8 mouse cellular contexts compared by ENCODE assay signal in the genomic region with DNA sequence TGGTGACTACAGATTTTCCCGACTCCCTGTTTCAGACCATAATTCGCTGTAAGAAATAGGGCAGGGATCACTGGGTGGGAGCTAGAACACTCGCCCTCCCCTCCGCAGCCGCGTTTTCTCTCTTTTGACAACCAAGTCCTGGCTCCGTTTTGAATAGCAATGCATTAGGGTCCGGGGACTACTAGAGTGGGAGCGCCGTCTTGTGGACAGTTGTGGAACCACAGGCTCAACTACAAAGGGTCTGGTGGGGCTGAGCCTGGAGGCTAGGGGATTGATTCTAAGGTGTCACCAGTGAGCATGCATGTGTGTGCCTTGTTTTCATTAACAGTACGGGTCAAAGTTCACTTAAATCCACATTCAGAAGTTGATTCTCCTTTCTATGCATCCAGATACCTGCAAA. TPM values are rescaled to one million over a fixed set of nuclear protein-coding genes. Genes with fewer than 3 reads are reported as not detected.
DNase-seq lines count a peak whose midpoint lies in the region; ATAC-seq and TF ChIP-seq lines count a peak whose summit lies in the region.

No protein-coding gene starts in this region.

- H3K4me2 ChIP-seq in heart, embryonic 12.5 days, result peak overlapping the region; percentile 53
- H3K4me2 ChIP-seq in kidney, embryonic 16.5 days (replicated peaks; ENCODE audit: low read depth, low read length), result peak overlapping the region; percentile 47; the same call in 1 of the 2 replicates

- no peak for TF ChIP-seq POLR2A in bone marrow, adult 2 months (IDR thresholded peaks at IDR 0.05; ENCODE audit: borderline replicate concordance, control insufficient read depth, low read depth, low read length)
- TF ChIP-seq POLR2A in embryonic fibroblast, embryonic 13.5 days (IDR thresholded peaks at IDR 0.05; ENCODE audit: low read depth, low read length), result no peak
- no peak for TF ChIP-seq POLR2A in liver, adult 2 months (IDR thresholded peaks at IDR 0.05; ENCODE audit: extremely low read depth, insufficient read depth, low read length)

- peak; percentile 87 for DNase-seq in B cell, adult 2 months
- DNase-seq in liver, adult 2 months (ENCODE audit: extremely low read depth, low read depth, low spot score), result peak; percentile 29
- DNase-seq in splenic B cell, adult 2 months (ENCODE audit: low read depth, low spot score), result peak; percentile 89

- no peak for ATAC-seq in heart, embryonic 12.5 days (ENCODE audit: insufficient number of reproducible peaks, low FRiP score)
- ATAC-seq in kidney, embryonic 16.5 days (ENCODE audit: low FRiP score, low TSS enrichment), result peak; percentile 50; the same call in 1 of the 2 replicates
- peak; percentile 47; the same call in 1 of the 2 replicates for ATAC-seq in monocyte, adult 5-6 weeks (replicated peaks; ENCODE audit: insufficient number of reproducible peaks, low FRiP score, low TSS enrichment, poor library complexity, severe bottlenecking)

- H3K27me3 ChIP-seq in heart, embryonic 12.5 days (replicated peaks), result peaks cover 60% of the 10 kb centered on the region
- H3K27me3 ChIP-seq in kidney, embryonic 16.5 days (ENCODE audit: insufficient read depth, low read length), result peaks cover 21% of the 10 kb centered on the region
- H3K27me3 ChIP-seq in liver, adult 2 months (ENCODE audit: control insufficient read depth, insufficient read depth, low read length), result no peaks in the 10 kb centered on the region
- no peaks in the 10 kb centered on the region for H3K27me3 ChIP-seq in splenic B cell, adult 2 months (ENCODE audit: control insufficient read depth, insufficient read depth, low read length, poor library complexity, severe bottlenecking)

- no peaks in the 10 kb centered on the region for H3K9me3 ChIP-seq in heart, embryonic 12.5 days (replicated peaks)
- H3K9me3 ChIP-seq in kidney, embryonic 16.5 days (ENCODE audit: low read length), result no peaks in the 10 kb centered on the region

- peak; percentile 90 for TF ChIP-seq CTCF in bone marrow, adult 2 months (IDR thresholded peaks at IDR 0.05; ENCODE audit: control insufficient read depth, insufficient read depth, low read length)
- peak; percentile 76 for TF ChIP-seq CTCF in embryonic fibroblast, embryonic 13.5 days (IDR thresholded peaks at IDR 0.05; ENCODE audit: borderline replicate concordance, insufficient read depth, low read length)
- peak; percentile 89 for TF ChIP-seq CTCF in liver, adult 2 months (IDR thresholded peaks at IDR 0.05; ENCODE audit: low read depth, low read length)

- under 1% methylated on average over 11 of the region's 11 CpGs for WGBS in bone marrow, adult 2 months
- 1% methylated on average over 11 of the region's 11 CpGs for WGBS in heart, embryonic 12.5 days
- WGBS in kidney, embryonic 16.5 days, result 2% methylated on average over 11 of the region's 11 CpGs
- WGBS in liver, adult 2 months, result 3% methylated on average over 11 of the region's 11 CpGs

- peaks cover 4% of the 10 kb centered on the region; the same call in 1 of the 2 replicates for H3K4me1 ChIP-seq in bone marrow, adult 2 months (ENCODE audit: control insufficient read depth, insufficient read depth, low read length)
- no peaks in the 10 kb centered on the region for H3K4me1 ChIP-seq in embryonic fibroblast, embryonic 13.5 days (ENCODE audit: control insufficient read depth, insufficient read depth, low read length)
- peaks cover 16% of the 10 kb centered on the region for H3K4me1 ChIP-seq in heart, embryonic 12.5 days (replicated peaks)
- peaks cover 10% of the 10 kb centered on the region; the same call in 1 of the 2 replicates for H3K4me1 ChIP-seq in kidney, embryonic 16.5 days (ENCODE audit: insufficient read depth, low read length)
- peaks cover 5% of the 10 kb centered on the region; the same call in 1 of the 2 replicates for H3K4me1 ChIP-seq in liver, adult 2 months (ENCODE audit: control insufficient read depth, insufficient read depth, low read length)

- H3K27ac ChIP-seq in bone marrow, adult 2 months (ENCODE audit: control insufficient read depth, insufficient read depth, low read depth, low read length, poor library complexity), result no peak overlapping the region
- no peak overlapping the region for H3K27ac ChIP-seq in embryonic fibroblast, embryonic 13.5 days (ENCODE audit: insufficient read depth, low read length)
- no peak overlapping the region for H3K27ac ChIP-seq in heart, embryonic 12.5 days (ENCODE audit: poor library complexity, severe bottlenecking)
- H3K27ac ChIP-seq in kidney, embryonic 16.5 days (ENCODE audit: low read length), result no peak overlapping the region
- H3K27ac ChIP-seq in liver, adult 2 months (replicated peaks; ENCODE audit: insufficient read depth, low read depth, low read length), result no peak overlapping the region

- H3K36me3 ChIP-seq in heart, embryonic 12.5 days, result no peaks in the 10 kb centered on the region
- H3K36me3 ChIP-seq in kidney, embryonic 16.5 days (ENCODE audit: insufficient read depth, low read length), result no peaks in the 10 kb centered on the region
- no peaks in the 10 kb centered on the region for H3K36me3 ChIP-seq in liver, adult 2 months (ENCODE audit: control insufficient read depth, insufficient read depth, low read length)
- no peaks in the 10 kb centered on the region for H3K36me3 ChIP-seq in splenic B cell, adult 2 months (ENCODE audit: control insufficient read depth, insufficient read depth, low read length, poor library complexity, severe bottlenecking)

- no peak overlapping the region for H3K4me3 ChIP-seq in bone marrow, adult 2 months (replicated peaks; ENCODE audit: control insufficient read depth, low read depth, low read length)
- H3K4me3 ChIP-seq in embryonic fibroblast, embryonic 13.5 days (ENCODE audit: insufficient read depth, low read length), result no peak overlapping the region
- H3K4me3 ChIP-seq in heart, embryonic 12.5 days, result no peak overlapping the region
- no peak overlapping the region for H3K4me3 ChIP-seq in kidney, embryonic 16.5 days (ENCODE audit: low read length)
- no peak overlapping the region for H3K4me3 ChIP-seq in liver, adult 2 months (ENCODE audit: insufficient read depth, low read depth, low read length)

- H3K79me2 ChIP-seq in liver, adult 2 months (ENCODE audit: control insufficient read depth, insufficient read depth, low read length), result no peaks in the 10 kb centered on the region

- H3K9ac ChIP-seq in heart, embryonic 12.5 days, result no peak overlapping the region
- no peak overlapping the region for H3K9ac ChIP-seq in kidney, embryonic 16.5 days (replicated peaks; ENCODE audit: low read length)
- no peak overlapping the region for H3K9ac ChIP-seq in liver, adult 2 months (ENCODE audit: low read depth, low read length)

RNA-seq across cellular contexts. Expression of a gene that starts 26.1 kb away (rescaled TPM):
- 8.6 and 18.5 TPM in 2 replicates for polyA plus RNA-seq in bone marrow, adult 2 months (2011; ENCODE audit: insufficient read depth, insufficient read length, low replicate concordance, missing spikeins)
- polyA plus RNA-seq in embryonic fibroblast, embryonic 13.5 days (2011; ENCODE audit: insufficient read length, low read depth, missing spikeins), result 12.8 and 12.9 TPM in 2 replicates
- 10.1 and 10.6 TPM in 2 replicates for polyA plus RNA-seq in heart, embryonic 12.5 days (2016; fragmentation: Nextera tagmentation; extraction: Ambion mirVana)
- polyA plus RNA-seq in kidney, embryonic 16.5 days (2015; fragmentation: Nextera tagmentation; extraction: Ambion mirVana), result 20.7 and 21.6 TPM in 2 replicates
- total RNA-seq in liver, adult 2 months (2014; rRNA removed), result 3.0 and 3.9 TPM in 2 replicates
- 26.0 and 30.7 TPM in 2 replicates for polyA plus RNA-seq in liver, adult 2 months (2012; rRNA removed)
- 9.0 to 24.2 TPM (median 15.1 TPM) in 3 replicates for total RNA-seq in monocyte, adult 5-6 weeks (2017)

RNA-seq across cellular contexts. Expression of a gene that starts 52.6 kb away (rescaled TPM):
- polyA plus RNA-seq in bone marrow, adult 2 months (2011; ENCODE audit: insufficient read depth, insufficient read length, low replicate concordance, missing spikeins), result 4.8 and 8.0 TPM in 2 replicates
- polyA plus RNA-seq in embryonic fibroblast, embryonic 13.5 days (2011; ENCODE audit: insufficient read length, low read depth, missing spikeins), result 14.2 and 16.7 TPM in 2 replicates
- 28.0 and 30.1 TPM in 2 replicates for polyA plus RNA-seq in heart, embryonic 12.5 days (2016; fragmentation: Nextera tagmentation; extraction: Ambion mirVana)
- 21.7 and 24.5 TPM in 2 replicates for polyA plus RNA-seq in kidney, embryonic 16.5 days (2015; fragmentation: Nextera tagmentation; extraction: Ambion mirVana)
- 20.5 and 22.4 TPM in 2 replicates for total RNA-seq in liver, adult 2 months (2014; rRNA removed)
- 17.1 and 21.9 TPM in 2 replicates for polyA plus RNA-seq in liver, adult 2 months (2012; rRNA removed)
- total RNA-seq in monocyte, adult 5-6 weeks (2017), result 4.2 to 10.6 TPM (median 7.3 TPM) in 3 replicates

Comparison
In these comparisons a context has a peak if more than half of its experiments do, and no peak if none do; other contexts are left out.
1. DNase-seq: peak in every context shown above with its lines; median percentile 89 in splenic B cell, adult 2 months; 87 in B cell, adult 2 months; 29 in liver, adult 2 months.